Mouse (Mus musculus): ENCODE results near the gene Unc93b1. TPM values are rescaled to one million over a fixed set of nuclear protein-coding genes. Genes with fewer than 3 reads are reported as not detected.

Unc93b1 gene
- polyA plus RNA-seq, 1 experiment from 2014 or later, result 6.0 TPM

DNA sequence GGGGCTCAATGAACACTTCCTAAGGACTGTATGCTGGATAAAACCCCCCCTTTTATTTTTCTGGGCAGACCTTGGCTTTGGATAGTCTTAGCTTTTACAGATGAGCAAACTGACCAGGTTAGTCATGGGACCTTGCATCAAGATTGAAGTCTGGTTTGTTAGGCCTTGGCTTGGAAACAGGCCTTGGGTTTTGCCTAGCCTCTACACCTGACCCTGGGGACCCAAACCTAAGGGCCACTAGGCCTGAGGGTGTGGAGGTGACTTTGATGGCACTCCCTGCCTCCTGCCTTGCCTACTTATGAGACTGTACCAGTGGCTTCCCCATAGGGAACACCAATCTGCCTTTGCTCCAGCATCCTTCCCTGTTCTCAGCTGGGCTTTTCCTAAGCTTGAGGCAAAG is 15.1 kb upstream of the Unc93b1 start:
- Histone ChIP-seq H3K4me3 (ENCODE audit: low read depth, low read length) (no peak overlapping the region), H3K4me2 (ENCODE audit: low read depth, low read length) (no peak overlapping the region), H3K9ac (replicated peaks; ENCODE audit: low read length) (no peak overlapping the region), H3K36me3 (replicated peaks; ENCODE audit: control insufficient read depth, insufficient read depth, low read depth, low read length) (no peaks in the 10 kb centered on the region), H3K9me3 (replicated peaks; ENCODE audit: control insufficient read depth, low read length) (no peaks in the 10 kb centered on the region), H3K4me1 (ENCODE audit: control insufficient read depth, insufficient read depth, low read length) (no peaks in the 10 kb centered on the region), H3K27ac (replicated peaks; ENCODE audit: low read depth, low read length) (no peak overlapping the region), H3K27me3 (ENCODE audit: control insufficient read depth, insufficient read depth, low read length) (no peaks in the 10 kb centered on the region)
- ATAC-seq (replicated peaks; ENCODE audit: insufficient number of reproducible peaks, low FRiP score, low TSS enrichment, low read depth) (no peak), DNase-seq (ENCODE audit: low spot score) (no peak)

DNA sequence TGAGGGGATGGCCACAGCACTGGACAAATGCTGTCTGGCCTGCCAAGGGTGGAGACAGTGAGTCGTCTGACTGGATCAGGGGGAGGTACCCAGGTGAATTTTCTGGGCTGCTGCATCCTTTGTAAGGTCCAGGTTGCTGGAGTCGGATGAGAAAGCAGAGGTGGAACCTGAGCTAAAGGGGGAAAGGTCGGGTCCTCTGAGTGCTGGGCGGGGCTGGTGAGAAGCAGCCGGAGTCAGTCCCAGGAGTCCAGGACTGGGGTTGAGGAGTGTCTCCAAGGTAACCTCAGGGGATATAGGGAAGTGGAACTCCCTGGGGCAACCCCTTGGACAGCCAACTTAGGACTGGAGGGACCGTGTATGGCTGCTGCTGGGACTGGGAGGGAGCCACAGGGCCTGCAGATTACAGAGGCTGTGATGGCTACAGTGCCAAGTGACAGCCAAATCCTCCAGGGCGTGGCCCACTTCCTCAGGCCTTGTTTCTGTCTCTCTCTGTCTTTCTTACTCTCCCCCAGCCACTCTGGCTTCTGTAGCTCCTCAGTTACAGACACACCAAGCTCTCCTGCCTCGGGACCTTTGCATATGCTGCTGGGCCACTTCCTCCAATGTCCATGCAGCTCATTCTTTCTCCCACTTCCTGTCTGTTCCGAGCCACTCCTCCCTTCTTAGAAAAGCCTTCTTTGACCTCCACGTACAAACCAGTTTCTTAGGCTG is 12.2 kb upstream of the Unc93b1 start:
- ATAC-seq (replicated peaks; ENCODE audit: insufficient number of reproducible peaks, low FRiP score, low TSS enrichment, low read depth) (no peak), DNase-seq (ENCODE audit: low spot score) (no peak)
- no peaks in the 10 kb centered on the region for H3K36me3 ChIP-seq (replicated peaks; ENCODE audit: control insufficient read depth, insufficient read depth, low read depth, low read length)
- no peak overlapping the region for H3K4me2 ChIP-seq (ENCODE audit: low read depth, low read length)
- no peak overlapping the region for H3K4me3 ChIP-seq (ENCODE audit: low read depth, low read length)
- H3K27ac ChIP-seq (replicated peaks; ENCODE audit: low read depth, low read length), result no peak overlapping the region
- no peaks in the 10 kb centered on the region for H3K4me1 ChIP-seq (ENCODE audit: control insufficient read depth, insufficient read depth, low read length)
- H3K9me3 ChIP-seq (replicated peaks; ENCODE audit: control insufficient read depth, low read length), result no peaks in the 10 kb centered on the region
- 47% methylated on average over 10 of the region's 10 CpGs for WGBS
- H3K27me3 ChIP-seq (ENCODE audit: control insufficient read depth, insufficient read depth, low read length), result no peaks in the 10 kb centered on the region
- no peak overlapping the region for H3K9ac ChIP-seq (replicated peaks; ENCODE audit: low read length)

DNA sequence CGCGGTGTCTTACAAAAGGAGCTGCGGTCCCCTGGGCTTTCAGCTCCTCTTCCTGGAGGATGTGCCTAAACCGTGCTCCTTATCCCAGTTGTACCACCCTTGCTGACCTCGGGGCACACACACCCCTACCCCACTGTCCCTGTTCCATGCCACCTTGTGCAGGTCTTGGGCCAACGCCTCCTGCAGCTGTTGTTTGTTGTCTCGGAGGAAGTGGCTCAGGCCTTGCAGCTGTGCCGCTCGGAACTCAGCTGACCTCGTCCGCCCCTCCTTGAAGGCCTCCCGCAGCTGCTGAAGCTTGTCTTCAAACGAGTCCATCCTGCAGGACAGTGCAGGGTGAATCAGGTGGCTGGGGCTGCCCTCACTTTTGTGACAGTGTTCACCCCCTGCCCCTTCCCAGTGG is 11.4 kb upstream of the Unc93b1 start:
- no peaks in the 10 kb centered on the region for H3K36me3 ChIP-seq (replicated peaks; ENCODE audit: control insufficient read depth, insufficient read depth, low read depth, low read length)
- no peak overlapping the region for H3K4me2 ChIP-seq (ENCODE audit: low read depth, low read length)
- no peak overlapping the region for H3K4me3 ChIP-seq (ENCODE audit: low read depth, low read length)
- H3K9ac ChIP-seq (replicated peaks; ENCODE audit: low read length), result no peak overlapping the region
- ATAC-seq (replicated peaks; ENCODE audit: insufficient number of reproducible peaks, low FRiP score, low TSS enrichment, low read depth), result 0 out of 2 replicates have a peak, but pooled peaks have one; percentile 8
- no peak overlapping the region for H3K27ac ChIP-seq (replicated peaks; ENCODE audit: low read depth, low read length)
- 49% methylated on average over 13 of the region's 13 CpGs for WGBS
- no peak for DNase-seq (ENCODE audit: low spot score)
- H3K9me3 ChIP-seq (replicated peaks; ENCODE audit: control insufficient read depth, low read length), result no peaks in the 10 kb centered on the region
- no peaks in the 10 kb centered on the region for H3K4me1 ChIP-seq (ENCODE audit: control insufficient read depth, insufficient read depth, low read length)
- H3K27me3 ChIP-seq (ENCODE audit: control insufficient read depth, insufficient read depth, low read length), result no peaks in the 10 kb centered on the region

DNA sequence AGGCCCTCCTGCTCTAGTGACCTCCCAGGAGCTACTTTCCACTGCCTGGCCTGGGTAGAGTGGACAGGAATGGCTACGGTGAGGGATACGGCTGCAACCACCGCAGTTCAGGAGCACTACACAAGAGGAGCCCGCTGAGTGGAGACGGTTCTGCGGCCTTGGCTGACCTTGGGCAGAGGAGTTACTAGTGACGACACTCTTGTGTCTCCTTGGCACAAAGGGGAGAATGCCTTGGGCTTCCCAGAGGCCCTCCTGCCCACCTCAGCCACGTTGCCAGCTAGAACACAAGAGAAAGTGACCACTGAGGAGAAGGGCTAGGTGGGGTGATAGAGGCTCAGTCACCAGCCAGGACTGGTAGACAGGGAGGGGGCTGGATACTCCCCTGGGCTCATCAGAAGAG is 10.8 kb upstream of the Unc93b1 start:
- Histone ChIP-seq H3K4me3 (ENCODE audit: low read depth, low read length) (no peak overlapping the region), H3K4me1 (ENCODE audit: control insufficient read depth, insufficient read depth, low read length) (no peaks in the 10 kb centered on the region), H3K9ac (replicated peaks; ENCODE audit: low read length) (no peak overlapping the region), H3K9me3 (replicated peaks; ENCODE audit: control insufficient read depth, low read length) (no peaks in the 10 kb centered on the region), H3K27me3 (ENCODE audit: control insufficient read depth, insufficient read depth, low read length) (no peaks in the 10 kb centered on the region), H3K27ac (replicated peaks; ENCODE audit: low read depth, low read length) (no peak overlapping the region; the same call in 1 of the 2 replicates), H3K36me3 (replicated peaks; ENCODE audit: control insufficient read depth, insufficient read depth, low read depth, low read length) (no peaks in the 10 kb centered on the region), H3K4me2 (ENCODE audit: low read depth, low read length) (no peak overlapping the region)
- DNase-seq (ENCODE audit: low spot score), result no peak
- no peak for ATAC-seq (replicated peaks; ENCODE audit: insufficient number of reproducible peaks, low FRiP score, low TSS enrichment, low read depth)
- WGBS, result 85% methylated on average over 8 of the region's 8 CpGs

DNA sequence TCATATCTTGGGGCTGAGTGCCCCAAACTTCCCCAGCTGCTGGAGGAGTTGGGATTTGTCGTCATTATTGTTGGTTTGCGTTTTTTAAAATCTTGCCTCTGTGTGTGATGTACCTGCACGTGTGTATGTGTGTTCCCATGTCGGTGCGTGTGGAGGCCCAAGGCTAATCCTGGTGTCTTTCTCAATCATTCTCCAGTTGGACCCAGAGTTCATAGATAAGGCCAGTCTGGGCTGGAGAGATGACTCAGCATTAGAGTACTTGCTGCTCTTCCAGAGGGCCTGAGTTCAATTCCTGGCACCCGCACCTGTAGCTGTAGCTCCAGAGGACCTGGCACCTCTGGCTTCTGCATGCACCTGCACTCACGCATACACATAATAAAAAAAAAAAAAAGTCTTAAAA is 10.1 kb upstream of the Unc93b1 start:
- Histone ChIP-seq H3K9me3 (replicated peaks; ENCODE audit: control insufficient read depth, low read length) (no peaks in the 10 kb centered on the region), H3K36me3 (replicated peaks; ENCODE audit: control insufficient read depth, insufficient read depth, low read depth, low read length) (no peaks in the 10 kb centered on the region), H3K4me1 (ENCODE audit: control insufficient read depth, insufficient read depth, low read length) (no peaks in the 10 kb centered on the region), H3K4me2 (ENCODE audit: low read depth, low read length) (no peak overlapping the region), H3K27me3 (ENCODE audit: control insufficient read depth, insufficient read depth, low read length) (no peaks in the 10 kb centered on the region), H3K27ac (replicated peaks; ENCODE audit: low read depth, low read length) (no peak overlapping the region), H3K9ac (replicated peaks; ENCODE audit: low read length) (no peak overlapping the region), H3K4me3 (ENCODE audit: low read depth, low read length) (no peak overlapping the region)
- ATAC-seq (replicated peaks; ENCODE audit: insufficient number of reproducible peaks, low FRiP score, low TSS enrichment, low read depth) (no peak), DNase-seq (ENCODE audit: low spot score) (no peak)
- WGBS, result 91% methylated on average over 7 of the region's 7 CpGs

DNA sequence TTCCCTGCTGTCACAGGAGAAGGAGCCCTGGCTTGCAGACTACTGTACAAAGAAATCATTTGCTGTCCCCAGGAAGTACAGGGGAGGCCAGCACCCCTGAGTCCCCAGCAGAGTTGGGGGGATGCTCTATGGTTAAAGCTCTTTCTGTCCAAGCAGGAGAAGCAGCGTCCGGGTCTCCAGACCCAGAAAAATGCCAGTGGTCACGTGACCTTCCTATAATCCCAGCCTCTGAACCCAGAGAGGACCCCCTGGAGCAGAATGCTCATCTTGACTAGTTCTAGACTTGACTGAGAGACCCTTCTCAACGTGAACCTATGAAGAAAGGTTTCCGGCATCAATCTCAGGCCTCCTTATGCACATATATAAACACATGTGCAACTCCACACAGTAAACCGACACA is 9.1 kb upstream of the Unc93b1 start:
- no peaks in the 10 kb centered on the region for H3K9me3 ChIP-seq (replicated peaks; ENCODE audit: control insufficient read depth, low read length)
- no peak overlapping the region for H3K4me3 ChIP-seq (ENCODE audit: low read depth, low read length)
- H3K4me1 ChIP-seq (ENCODE audit: control insufficient read depth, insufficient read depth, low read length), result no peaks in the 10 kb centered on the region
- no peaks in the 10 kb centered on the region for H3K27me3 ChIP-seq (ENCODE audit: control insufficient read depth, insufficient read depth, low read length)
- WGBS, result 81% methylated on average over 6 of the region's 6 CpGs
- H3K4me2 ChIP-seq (ENCODE audit: low read depth, low read length), result no peak overlapping the region
- DNase-seq (ENCODE audit: low spot score), result no peak
- no peak for ATAC-seq (replicated peaks; ENCODE audit: insufficient number of reproducible peaks, low FRiP score, low TSS enrichment, low read depth)
- no peak overlapping the region for H3K27ac ChIP-seq (replicated peaks; ENCODE audit: low read depth, low read length)
- H3K9ac ChIP-seq (replicated peaks; ENCODE audit: low read length), result no peak overlapping the region
- no peaks in the 10 kb centered on the region for H3K36me3 ChIP-seq (replicated peaks; ENCODE audit: control insufficient read depth, insufficient read depth, low read depth, low read length)

DNA sequence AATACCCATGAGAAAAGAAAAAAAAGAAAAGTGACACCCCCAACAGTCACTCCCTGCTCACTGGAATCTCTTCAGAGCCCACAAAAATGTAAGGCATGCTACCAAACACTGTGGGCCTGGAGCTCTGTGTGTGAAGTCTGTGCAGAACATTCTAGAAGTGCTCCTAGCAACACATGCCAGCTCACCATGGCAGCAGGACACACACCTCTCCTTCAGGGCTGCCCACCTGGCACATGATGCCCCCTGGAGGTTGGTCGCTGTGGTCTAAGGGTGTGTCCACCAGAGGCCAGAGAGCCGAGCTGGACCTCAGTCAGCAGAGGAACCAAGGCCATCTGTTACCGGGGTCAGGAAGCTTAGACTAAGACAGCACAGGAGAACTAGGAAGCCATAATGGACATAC is 8.7 kb upstream of the Unc93b1 start:
- no peaks in the 10 kb centered on the region for H3K9me3 ChIP-seq (replicated peaks; ENCODE audit: control insufficient read depth, low read length)
- H3K36me3 ChIP-seq (replicated peaks; ENCODE audit: control insufficient read depth, insufficient read depth, low read depth, low read length), result no peaks in the 10 kb centered on the region
- H3K27me3 ChIP-seq (ENCODE audit: control insufficient read depth, insufficient read depth, low read length), result no peaks in the 10 kb centered on the region
- no peak overlapping the region for H3K4me2 ChIP-seq (ENCODE audit: low read depth, low read length)
- ATAC-seq (replicated peaks; ENCODE audit: insufficient number of reproducible peaks, low FRiP score, low TSS enrichment, low read depth) (no peak), DNase-seq (ENCODE audit: low spot score) (no peak)
- no peak overlapping the region for H3K27ac ChIP-seq (replicated peaks; ENCODE audit: low read depth, low read length)
- no peak overlapping the region for H3K4me3 ChIP-seq (ENCODE audit: low read depth, low read length)
- no peaks in the 10 kb centered on the region for H3K4me1 ChIP-seq (ENCODE audit: control insufficient read depth, insufficient read depth, low read length)
- WGBS, result 72% methylated on average over 3 of the region's 3 CpGs
- H3K9ac ChIP-seq (replicated peaks; ENCODE audit: low read length), result no peak overlapping the region

DNA sequence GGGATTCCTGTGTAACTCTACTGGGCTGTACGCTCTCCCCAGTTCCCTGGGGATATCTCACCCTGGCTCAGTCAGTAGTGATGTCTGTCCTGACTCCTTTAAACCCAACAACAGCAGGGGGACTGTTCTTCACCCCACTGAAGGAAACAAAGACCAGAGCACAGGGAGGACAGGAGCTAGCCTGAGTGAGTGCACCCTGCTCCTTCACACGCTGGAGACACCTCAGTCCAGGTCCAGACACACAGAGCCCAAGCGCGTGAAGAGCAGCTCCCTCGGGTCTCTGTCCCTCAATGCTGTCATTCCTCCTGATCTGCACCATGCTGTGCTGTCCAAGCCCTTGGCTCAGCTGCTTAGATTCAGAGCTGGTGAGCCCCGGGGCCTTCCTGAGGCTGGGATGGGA is 8.3 kb upstream of the Unc93b1 start:
- Histone ChIP-seq H3K27ac (replicated peaks; ENCODE audit: low read depth, low read length) (no peak overlapping the region), H3K4me1 (ENCODE audit: control insufficient read depth, insufficient read depth, low read length) (no peaks in the 10 kb centered on the region), H3K9ac (replicated peaks; ENCODE audit: low read length) (no peak overlapping the region), H3K27me3 (ENCODE audit: control insufficient read depth, insufficient read depth, low read length) (no peaks in the 10 kb centered on the region), H3K4me2 (ENCODE audit: low read depth, low read length) (no peak overlapping the region), H3K4me3 (ENCODE audit: low read depth, low read length) (no peak overlapping the region), H3K9me3 (replicated peaks; ENCODE audit: control insufficient read depth, low read length) (no peaks in the 10 kb centered on the region), H3K36me3 (replicated peaks; ENCODE audit: control insufficient read depth, insufficient read depth, low read depth, low read length) (no peaks in the 10 kb centered on the region)
- WGBS, result 65% methylated on average over 6 of the region's 6 CpGs
- DNase-seq (ENCODE audit: low spot score) (no peak), ATAC-seq (replicated peaks; ENCODE audit: insufficient number of reproducible peaks, low FRiP score, low TSS enrichment, low read depth) (no peak)

Data from embryonic facial prominence, embryonic 11.5 days (tissue).